Mouse (Mus musculus): Measurements from ENCODE around the gene Cd2ap. TPM values are rescaled to one million over a fixed set of nuclear protein-coding genes. Genes with fewer than 3 reads are reported as not detected.
"Not testable (repeated sequence)": the region's sequence is repeated elsewhere in the genome, so short reads cannot be mapped to it uniquely, and the experiment has no call there.

Gene Cd2ap
- 14.9 and 20.6 TPM in 2 replicates for polyA plus RNA-seq (2012; rRNA removed)

DNA sequence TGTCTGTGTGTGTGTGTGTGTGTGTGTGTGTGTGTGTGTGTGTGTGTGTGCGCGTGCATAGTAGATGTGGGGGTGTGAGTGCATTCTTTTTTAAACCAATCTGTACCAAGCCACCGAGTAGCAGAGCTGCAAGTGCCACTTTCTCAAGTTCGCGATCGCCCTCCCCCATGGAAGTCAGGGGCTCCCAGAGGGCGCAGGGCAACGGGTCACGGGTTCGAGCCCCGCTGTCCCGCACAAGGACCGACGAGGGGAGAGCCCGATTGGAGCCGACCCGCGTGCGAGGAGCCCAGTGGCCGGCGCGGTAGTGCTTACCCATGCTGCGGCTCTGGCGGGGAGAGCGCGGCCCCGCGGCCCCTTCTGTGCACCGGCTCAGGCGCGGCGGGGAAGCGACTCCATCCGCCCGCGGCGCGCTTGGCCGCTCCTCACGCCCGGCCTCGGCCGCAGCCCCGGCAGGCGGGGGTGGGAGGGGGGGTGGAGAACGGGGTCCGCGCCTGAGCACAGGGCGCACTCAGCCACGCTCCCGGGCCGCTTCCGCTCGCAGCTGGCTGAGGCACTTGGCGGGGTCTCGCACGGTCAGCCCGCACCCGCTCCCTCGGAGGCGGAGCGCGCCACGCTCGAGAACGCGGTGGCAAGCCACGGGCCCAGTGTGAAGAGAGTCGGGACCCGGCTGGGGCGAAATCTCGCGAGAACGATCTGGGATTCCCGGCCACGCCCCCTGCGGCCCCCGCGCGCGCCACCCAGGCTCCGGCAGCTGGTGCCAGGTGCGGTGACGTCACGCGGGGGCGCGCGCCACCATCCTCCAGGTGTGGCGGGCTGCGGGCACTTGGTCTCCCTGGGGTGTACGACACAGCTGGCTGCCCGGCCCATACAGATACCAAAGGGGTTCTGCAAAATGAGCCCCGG lies at the start of gene Cd2ap:
Gene Cd2ap, minus strand, starts transcription at position 665 of the 903 bp plus-strand sequence.
- under 1% methylated on average over 92 of the region's 94 CpGs for WGBS
- no peak for DNase-seq (ENCODE audit: low read depth, low spot score)

DNA sequence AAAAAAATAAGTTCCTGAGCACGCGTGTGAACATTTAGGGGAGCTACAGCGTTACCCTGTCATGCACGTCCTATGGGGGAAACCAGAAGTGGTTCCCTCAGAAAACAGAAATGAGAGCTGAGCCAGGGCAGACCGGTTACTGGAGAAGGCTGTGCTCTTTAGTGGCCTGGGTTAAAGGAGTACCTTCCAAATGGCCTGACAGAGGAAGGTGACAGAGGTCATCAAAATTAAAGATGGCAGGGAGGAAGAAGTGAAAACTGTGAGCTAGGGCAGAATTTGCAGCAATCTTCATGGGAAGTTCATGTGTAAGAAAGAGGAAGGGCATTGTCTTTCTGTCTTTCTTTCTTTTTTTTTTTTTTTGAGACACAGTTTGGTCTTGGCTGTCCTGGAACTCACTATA lies 48.3 kb upstream of the Cd2ap start:
- 90% methylated on average over 5 of the region's 5 CpGs for WGBS
- no peak for DNase-seq (ENCODE audit: low read depth, low spot score)

DNA sequence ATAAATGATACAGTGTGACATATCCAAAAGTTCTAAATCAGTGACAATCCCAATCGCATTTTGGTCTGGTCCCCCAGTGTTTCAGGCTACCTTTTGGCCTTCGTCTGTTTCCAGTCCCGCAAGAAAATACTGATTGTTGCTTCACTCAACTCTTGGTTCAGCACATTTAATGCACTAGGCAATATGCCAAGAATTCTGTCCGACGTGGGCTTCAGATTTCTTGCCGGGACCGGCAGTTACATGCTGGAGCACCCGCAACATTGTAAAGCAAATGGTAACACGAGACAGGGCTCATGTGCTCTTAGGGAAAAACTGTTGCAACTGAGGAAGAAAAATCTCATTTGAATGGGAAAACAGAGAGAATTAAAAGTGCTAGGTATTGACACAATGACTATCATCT lies 42.3 kb upstream of the Cd2ap start:
- 69% methylated on average over 9 of the region's 9 CpGs for WGBS
- DNase-seq (ENCODE audit: low read depth, low spot score), result no peak

DNA sequence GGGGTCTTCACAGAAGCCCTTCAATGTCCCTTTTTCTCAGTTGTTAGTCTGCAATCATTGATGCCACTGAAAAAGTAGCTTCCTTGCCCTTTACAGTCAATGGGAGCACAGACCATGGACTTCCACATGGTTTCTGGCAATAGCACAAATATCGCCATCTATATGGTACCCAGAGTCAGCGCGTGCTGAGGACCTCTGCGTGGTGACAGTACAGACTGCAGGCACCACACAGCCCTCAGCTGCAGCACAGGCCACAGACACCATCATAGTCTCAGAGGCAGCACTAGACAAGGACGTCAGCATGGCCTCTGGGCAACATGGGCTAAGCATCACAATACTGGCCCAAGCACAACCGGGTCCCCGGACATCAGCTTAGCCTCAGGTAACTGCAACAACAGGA lies 38.3 kb upstream of the Cd2ap start:
- WGBS, result 86% methylated on average over 7 of the region's 7 CpGs
- no peak for DNase-seq (ENCODE audit: low read depth, low spot score)

DNA sequence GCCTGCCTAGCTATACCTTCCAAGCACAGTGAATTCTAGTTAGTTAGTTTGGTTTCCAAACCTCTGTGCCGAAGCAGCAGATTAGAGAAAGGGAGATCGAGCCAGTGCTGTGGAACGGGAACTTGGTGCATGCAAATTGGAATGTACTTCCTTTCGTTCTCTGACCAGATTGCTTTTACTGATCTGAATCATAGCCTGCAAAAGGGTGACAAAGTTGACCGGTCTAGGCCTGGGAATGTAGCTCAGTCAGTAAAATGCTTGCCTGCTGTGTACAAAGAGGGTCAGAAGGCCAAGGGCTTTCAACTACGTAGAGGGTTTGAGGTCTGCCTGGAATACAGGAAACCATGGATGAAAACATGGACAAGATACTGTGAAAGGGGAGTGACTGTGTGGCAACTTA lies 35.7 kb upstream of the Cd2ap start:
- DNase-seq (ENCODE audit: low read depth, low spot score), result no peak
- WGBS, result 63% methylated on average over 6 of the region's 6 CpGs

DNA sequence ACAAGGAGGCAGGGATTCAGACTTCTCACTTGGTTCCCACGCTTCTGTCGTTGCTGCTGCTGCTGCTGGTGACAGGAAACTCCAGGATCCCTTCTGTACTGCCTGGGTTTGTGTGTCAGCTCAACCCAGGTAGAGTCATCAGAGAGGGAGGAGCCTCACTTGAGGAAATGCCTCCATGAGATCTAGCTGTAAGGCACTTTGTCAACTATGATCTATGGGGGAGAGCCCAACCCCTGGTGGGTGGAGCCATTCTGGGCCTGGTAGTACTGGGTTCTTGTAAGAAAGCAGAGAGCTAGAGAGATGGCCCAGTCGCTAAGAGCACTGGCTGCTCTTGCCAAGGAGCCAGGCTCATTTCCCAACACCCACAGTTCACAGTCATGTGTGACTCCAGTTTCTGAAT lies 34.0 kb upstream of the Cd2ap start:
- 54% methylated on average over 3 of the region's 3 CpGs for WGBS
- no peak for DNase-seq (ENCODE audit: low read depth, low spot score)

DNA sequence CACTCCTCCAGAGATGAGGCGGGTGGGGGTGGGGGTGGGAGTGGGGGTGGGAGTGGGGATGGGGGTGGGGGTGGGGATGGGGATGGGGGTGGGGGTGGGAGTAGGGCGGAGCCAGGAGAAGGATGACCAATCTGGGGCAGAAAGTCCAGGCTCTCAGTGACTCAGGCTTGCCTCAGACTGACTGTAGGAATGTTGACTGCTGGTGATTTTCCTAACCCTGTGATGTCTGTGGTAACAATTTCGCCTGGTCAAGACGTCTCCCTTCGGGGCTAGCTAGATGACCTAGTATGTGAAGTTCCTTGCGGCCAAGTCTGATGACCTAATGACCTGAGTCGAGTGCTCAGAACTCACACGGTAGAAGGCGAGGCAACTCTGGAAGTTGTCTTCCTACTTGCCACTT lies 32.9 kb upstream of the Cd2ap start:
- 28% methylated on average over 9 of the region's 9 CpGs for WGBS
- no peak for DNase-seq (ENCODE audit: low read depth, low spot score)

DNA sequence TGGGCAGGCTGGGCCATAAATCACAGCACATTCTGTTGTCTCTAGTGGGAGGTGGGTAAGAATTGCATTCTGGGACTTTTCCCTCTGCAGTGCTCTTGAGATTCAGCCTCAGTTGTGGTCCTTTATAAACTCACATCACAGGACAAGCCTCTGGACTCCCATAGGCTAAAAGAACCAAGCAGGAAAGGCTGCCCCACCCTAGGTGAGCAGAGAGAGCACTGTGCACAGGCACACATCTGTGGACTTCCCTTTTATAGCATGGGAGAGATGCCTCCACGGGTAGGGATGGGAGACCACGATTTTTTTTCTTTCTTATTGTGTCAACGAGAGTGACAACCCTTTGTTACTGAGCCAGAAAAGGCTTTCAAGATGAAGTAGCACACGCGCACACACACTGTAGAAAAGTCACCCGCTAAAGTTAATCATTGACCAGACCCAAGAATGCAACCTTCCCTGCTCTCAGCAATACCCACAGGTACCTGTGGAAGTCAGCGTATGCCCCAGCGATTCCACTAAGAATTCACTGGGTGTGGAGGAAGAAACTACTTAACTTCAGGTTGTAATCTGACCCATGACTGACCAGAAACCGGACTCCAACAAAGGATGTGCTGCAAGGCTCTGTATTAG lies 32.4 kb upstream of the Cd2ap start:
- 20% methylated on average over 9 of the region's 9 CpGs for WGBS
- no peak for DNase-seq (ENCODE audit: low read depth, low spot score)

DNA sequence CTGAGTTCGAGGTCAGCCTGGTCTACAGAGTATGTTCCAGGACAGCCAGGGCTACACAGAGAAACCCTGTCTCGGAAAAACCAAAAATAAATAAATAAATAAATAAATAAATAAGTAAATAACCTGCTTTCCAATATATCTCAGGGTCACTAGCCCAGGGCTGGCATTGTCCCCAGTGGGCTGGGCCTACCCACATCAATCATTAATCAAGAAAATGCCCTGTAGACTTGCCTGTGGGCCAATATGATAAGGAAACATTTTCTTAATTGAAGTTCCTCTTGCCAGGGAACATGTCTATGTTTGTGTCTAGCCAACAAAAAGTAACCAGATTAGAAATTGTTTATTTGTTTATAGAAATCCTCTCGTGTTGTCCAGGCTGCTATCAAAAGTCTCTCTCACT lies 31.7 kb upstream of the Cd2ap start:
- DNase-seq (ENCODE audit: low read depth, low spot score), result no peak
- WGBS, result 61% methylated on average over 3 of the region's 3 CpGs

DNA sequence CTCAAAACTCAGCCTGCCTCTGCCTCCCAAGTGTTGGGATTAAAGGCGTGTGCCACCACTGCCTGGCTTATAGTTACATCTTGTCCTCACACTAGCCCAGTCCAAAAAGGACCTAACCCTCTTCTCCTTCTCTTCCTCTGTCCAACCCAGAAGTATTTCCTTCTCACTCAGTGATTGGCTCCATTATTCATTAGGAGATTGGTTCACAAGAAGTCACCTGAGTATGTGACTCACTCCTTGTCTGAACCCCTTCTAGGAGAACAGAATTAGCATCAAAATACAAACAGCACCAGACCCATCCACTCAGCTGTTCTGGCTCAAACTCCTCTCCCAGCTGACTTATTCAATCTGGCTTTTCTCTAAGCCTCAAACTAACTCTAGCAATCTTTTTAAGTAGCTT lies 30.0 kb upstream of the Cd2ap start:
- not testable (repeated sequence) for DNase-seq (ENCODE audit: low read depth, low spot score)

DNA sequence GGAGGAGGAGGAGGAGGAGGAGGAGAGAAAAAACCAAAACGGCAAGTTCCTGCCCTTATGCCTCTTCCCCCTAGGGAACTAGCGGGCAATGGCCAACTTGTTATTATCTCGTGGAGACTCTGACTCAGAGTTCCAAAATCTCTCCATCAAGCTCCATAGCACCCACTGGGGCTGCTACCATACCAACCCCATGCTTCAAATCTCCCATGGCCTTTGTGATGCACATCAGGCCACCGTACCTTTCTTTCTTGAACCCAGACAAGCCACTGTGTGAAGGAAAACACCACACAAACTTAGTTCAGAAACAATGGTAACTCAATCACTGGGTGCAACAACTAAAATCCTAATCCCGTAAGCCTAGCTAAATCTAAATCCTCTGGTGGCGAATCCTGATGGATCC lies 29.5 kb upstream of the Cd2ap start:
- 86% methylated on average over 6 of the region's 6 CpGs for WGBS
- no peak for DNase-seq (ENCODE audit: low read depth, low spot score)

More for the DNA sequence above, 30.0 kb upstream of the Cd2ap start:
- 94% methylated on average over 1 of the region's 1 CpGs for WGBS

DNA sequence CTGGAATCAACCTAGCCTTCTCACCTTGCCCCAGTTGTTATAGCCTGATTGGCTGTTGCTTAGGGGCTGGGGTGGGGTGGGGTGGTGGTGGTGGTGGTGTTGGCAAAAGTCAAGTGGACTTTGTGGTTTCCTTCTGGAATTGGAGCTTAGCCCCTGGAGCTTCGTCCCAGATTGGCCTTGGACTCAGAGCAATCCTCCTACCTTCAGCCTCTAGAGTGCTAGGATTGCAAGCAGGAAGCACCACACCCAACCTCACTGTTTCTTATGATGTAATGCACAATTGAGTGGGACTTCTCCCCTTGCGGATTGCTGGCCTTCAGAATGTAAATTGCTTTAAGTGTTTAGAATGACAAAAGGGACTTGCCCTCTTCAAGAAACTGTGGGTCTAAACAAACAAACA lies 24.3 kb upstream of the Cd2ap start:
- no peak for DNase-seq (ENCODE audit: low read depth, low spot score)
- 16% methylated on average over 2 of the region's 2 CpGs for WGBS

DNA sequence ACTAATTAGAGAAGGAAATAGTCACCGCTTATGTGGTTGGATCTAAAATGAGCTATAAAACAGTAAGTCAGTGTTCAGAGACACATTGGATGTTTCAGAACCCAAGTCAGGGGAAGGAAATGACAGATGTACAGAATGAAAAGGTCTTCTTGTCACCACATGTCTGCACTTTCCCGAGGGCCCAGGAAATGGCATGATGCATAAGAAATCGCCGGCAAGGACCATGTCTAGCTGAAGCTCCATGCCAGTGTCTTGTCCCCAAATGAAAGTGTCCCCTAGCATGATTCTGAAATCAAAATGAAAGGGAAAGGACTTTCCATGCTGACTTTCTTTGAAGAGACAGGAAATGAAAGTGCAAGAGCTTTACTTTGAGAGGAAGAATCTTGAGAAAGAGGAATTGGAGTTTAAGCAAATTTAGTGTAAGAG lies 10.8 kb upstream of the Cd2ap start:
- no peak for DNase-seq (ENCODE audit: low read depth, low spot score)
- 75% methylated on average over 4 of the region's 4 CpGs for WGBS

DNA sequence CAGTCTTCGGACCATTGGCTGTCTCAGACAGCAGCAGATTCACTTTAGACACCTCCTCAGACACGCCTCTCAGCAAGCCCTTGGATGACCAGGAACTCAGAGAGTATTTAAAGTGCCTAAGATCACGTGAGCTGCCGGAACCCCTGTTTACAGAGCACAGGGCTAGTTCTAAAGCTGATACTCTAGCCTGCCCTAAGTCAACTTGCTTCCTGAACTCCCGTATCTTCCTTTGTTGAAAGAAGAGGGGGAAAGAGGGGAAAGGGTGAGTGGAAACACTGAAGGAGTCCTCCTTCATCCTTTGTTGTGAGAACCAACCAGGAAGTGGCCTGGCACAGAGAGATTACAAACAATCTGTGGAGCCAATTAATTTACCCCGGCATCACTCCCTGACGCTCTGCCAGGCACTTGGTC lies 8.6 kb upstream of the Cd2ap start:
- WGBS, result 20% methylated on average over 7 of the region's 7 CpGs
- no peak for DNase-seq (ENCODE audit: low read depth, low spot score)

DNA sequence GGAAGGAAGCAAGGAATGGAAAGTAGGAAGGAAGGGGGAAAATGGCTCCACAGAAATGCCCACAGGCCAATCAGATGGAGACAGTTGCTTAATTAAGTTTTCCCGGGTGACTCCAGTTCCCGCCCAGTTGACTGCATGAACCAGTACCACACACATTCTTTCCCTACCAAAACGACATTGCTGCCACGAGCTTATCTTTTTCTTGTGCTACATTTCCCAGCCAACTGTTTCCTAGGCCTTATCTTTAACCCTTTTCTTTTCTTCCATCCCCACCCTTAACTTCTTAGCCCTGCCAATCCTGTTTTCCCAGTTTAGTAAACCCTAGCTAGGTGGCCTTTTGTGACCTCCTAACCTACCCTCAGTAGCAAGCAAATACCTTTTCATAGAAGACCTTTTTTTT lies 7.9 kb upstream of the Cd2ap start:
- no peak for DNase-seq (ENCODE audit: low read depth, low spot score)
- 14% methylated on average over 4 of the region's 4 CpGs for WGBS

DNA sequence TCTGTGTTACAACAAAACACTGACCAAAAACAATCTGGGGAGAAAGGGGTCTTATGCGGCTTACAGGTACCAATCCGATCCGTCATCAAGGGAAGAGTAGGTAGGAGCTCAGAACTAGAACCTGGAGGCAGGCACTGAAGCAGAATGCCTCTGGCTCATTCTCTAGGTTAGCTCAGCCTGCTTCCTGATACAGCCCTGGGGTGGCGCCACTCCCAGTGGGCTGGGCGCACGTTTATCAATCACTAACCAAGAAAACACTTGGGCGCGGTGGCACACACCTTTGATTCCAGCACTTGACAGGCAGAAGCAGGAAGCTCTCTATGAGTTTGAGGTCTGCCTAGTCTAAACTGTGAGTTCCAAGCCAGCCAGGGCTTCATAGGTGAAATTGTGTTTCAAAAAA lies 7.3 kb upstream of the Cd2ap start:
- 40% methylated on average over 8 of the region's 8 CpGs for WGBS
- DNase-seq (ENCODE audit: low read depth, low spot score), result peak; percentile 82

DNA sequence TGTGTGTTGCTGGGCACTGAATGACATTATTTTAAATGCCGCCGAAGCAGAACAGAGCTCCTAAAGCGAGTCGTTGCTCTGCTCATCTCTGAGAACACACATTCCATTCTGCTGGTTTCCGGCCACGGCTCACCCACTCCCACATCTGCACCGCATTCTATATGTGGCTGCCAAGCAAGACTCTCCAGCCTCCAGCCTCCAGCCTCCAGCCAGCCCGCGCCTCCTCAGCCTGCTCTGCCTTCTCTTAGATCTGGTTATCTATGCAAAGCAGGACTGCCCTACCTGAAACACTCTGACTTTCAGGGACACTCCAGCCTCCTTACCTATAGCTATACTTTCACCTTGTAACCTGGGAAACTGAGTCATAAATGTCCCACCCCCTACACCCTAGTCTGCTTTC lies 6.8 kb upstream of the Cd2ap start:
- WGBS, result 29% methylated on average over 9 of the region's 9 CpGs
- DNase-seq (ENCODE audit: low read depth, low spot score), result no peak

DNA sequence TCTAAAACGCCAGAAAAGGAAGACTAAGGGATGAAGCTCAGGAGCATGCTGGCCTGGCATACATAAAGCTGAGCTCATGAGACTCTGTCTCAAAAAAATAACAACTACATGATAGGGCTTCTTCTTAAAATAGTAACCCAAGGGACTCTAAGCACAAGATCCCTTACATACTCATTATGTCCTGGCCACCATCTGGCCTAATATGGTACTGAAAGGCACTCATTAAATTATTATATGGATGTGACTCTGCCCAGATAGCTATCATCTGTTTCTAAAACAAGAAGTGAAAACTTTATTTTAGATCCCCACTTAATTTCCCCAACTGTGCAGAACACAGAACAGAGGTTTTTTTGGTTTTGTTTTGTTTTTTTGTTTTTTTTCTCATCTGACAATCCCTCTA lies 6.4 kb upstream of the Cd2ap start:
- DNase-seq (ENCODE audit: low read depth, low spot score), result no peak
- WGBS, result 72% methylated on average over 1 of the region's 1 CpGs

DNA sequence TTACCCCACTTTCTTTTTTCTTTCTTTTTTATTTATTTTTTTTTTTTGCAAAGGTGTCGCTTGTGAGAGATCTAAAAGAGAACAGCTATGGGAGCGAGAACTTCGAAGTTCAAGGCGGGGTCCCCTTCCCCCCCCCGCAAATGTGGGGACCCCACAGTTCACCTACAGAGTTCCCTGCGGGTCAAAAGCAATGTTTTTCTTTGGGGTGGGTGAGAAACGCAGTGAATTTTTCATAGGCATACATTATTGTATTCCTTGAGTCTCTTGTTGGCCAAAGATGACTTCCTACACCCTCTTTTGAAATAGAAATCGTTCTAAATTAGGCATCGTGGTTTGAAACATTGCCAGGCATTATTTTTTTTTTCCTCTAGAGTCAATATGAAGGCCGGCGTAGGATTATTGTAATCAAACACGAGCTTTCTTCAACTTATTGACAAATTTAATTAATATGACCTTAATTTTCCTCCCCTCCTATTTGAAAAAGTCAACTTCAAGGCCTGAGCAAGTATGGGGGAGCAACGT lies 500 bp upstream of the Cd2ap start:
- DNase-seq (ENCODE audit: low read depth, low spot score), result no peak
- WGBS, result 11% methylated on average over 13 of the region's 13 CpGs

DNA sequence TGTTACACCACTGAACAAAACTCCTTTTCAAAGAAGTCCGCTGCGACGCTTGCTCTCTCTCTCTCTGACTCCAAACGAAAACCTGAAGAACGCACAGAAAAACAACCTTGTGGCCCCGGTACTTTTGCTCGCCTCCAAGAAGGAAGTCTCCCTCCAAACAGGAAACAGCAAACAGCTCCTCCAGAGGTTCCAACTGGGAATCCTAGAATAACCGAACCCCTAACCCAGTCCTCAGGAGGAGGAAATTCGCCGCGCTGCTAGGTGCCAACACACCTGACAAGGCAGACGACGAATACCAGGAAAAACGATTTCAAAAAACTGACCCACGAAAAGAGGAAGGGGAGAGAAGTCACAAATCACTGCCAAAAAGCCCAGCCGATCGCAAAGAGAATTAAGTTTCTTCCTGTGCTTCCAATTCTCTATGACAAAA lies 879 bp downstream of the Cd2ap start:
- no peak for DNase-seq (ENCODE audit: low read depth, low spot score)
- WGBS, result under 1% methylated on average over 17 of the region's 17 CpGs

DNA sequence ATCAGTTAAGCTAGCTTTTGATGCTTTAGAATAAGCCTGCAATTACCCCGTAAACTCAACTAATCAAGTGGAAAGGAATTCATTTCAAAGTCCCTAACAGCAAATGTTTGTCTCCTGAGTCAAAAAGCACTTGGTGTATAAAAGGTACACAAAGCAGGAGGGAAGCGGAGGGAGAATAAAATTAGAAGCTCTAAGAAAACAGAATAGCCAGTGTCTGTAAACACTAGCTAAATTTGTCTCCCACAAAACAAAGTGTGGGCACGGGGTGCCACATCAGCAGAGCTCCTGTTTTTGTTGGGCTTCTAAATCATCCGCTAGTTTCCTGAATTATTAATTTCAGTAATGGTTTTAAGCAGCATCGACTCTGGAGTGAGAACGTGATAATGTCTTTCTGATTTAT lies 1.4 kb downstream of the Cd2ap start:
- 5% methylated on average over 6 of the region's 6 CpGs for WGBS
- no peak for DNase-seq (ENCODE audit: low read depth, low spot score)
